ENCODE assay signal across 21 mouse cellular contexts in the genomic region with DNA sequence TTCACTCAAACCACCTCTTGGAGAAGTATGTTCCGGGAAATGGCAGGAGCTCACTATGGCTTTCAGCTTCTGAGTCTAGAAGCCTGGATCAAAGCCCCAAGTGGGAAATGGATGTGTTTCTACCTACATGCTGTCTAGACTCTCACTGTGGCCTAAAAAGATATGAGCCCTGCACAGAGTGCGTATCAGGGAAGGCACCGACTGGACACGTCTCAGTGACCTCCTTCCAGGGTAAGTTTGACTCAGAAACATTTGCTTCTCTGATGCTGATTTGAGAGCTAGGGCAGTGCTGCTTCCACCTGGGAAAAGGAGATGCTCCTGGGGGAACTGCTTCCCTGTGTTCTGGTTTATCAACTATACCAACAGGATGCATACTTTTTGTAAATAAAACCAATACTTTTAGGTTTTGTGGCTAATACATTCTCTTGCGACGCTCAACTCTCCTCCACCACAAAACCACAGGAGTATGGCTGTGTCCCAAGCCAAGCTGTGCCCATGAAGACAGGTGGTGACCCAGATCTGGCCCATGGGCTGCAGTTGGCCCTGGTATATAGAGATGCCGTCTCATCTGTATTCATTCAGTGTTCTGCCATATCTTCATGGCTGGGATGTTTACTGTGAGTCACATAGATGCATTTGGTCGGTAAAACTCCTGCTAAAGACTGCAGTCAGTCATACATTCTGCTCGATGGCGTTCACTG. TPM values are rescaled to one million over a fixed set of nuclear protein-coding genes. Genes with fewer than 3 reads are reported as not detected.
DNase-seq lines count a peak whose midpoint lies in the region; ATAC-seq lines count a peak whose summit lies in the region.
"Had no signal": no experiment of that assay in that cellular context is flagged by ENCODE, and none has a peak within 500 bp of the region (broad histone marks: within the 10 kb centered on the region; RNA-seq: fewer than 3 reads in every experiment).

No protein-coding gene starts in this region.

- H3K27ac ChIP-seq in midbrain, embryonic 11.5 days (ENCODE audit: low read depth, low read length) = no peak overlapping the region
- no peak overlapping the region for H3K27ac ChIP-seq in kidney, embryonic 16.5 days (ENCODE audit: low read length)
- H3K27ac ChIP-seq: embryonic facial prominence, embryonic 15.5 days; forebrain, embryonic 10.5 days; hindbrain, embryonic 10.5 days; left cerebral cortex, adult 2 months; midbrain, embryonic 15.5 days had no signal

- H3K9ac ChIP-seq in midbrain, embryonic 11.5 days (ENCODE audit: low read length) = no peak overlapping the region
- no peak overlapping the region for H3K9ac ChIP-seq in kidney, embryonic 16.5 days (replicated peaks; ENCODE audit: low read length)
- H3K9ac ChIP-seq: embryonic facial prominence, embryonic 15.5 days; midbrain, embryonic 15.5 days had no signal

- no peaks in the 10 kb centered on the region for H3K9me3 ChIP-seq in midbrain, embryonic 11.5 days (ENCODE audit: control insufficient read depth, low read length)
- H3K9me3 ChIP-seq in kidney, embryonic 16.5 days (ENCODE audit: low read length) = no peaks in the 10 kb centered on the region
- H3K9me3 ChIP-seq: embryonic facial prominence, embryonic 15.5 days; forebrain, embryonic 10.5 days; G1E; hindbrain, embryonic 10.5 days; midbrain, embryonic 15.5 days had no signal

- no peaks in the 10 kb centered on the region for H3K36me3 ChIP-seq in midbrain, embryonic 11.5 days (ENCODE audit: control insufficient read depth, insufficient read depth, low read length)
- 0 out of 2 replicates have a peak, but pooled peaks cover 2% of the 10 kb centered on the region for H3K36me3 ChIP-seq in kidney, embryonic 16.5 days (ENCODE audit: insufficient read depth, low read length)
- H3K36me3 ChIP-seq: midbrain, embryonic 15.5 days had no signal

- H3K4me1 ChIP-seq in midbrain, embryonic 11.5 days (ENCODE audit: control insufficient read depth, insufficient read depth, low read length) = no peaks in the 10 kb centered on the region; the same call in 1 of the 2 replicates
- no peaks in the 10 kb centered on the region for H3K4me1 ChIP-seq in kidney, embryonic 16.5 days (ENCODE audit: insufficient read depth, low read length)
- H3K4me1 ChIP-seq: embryonic facial prominence, embryonic 15.5 days; midbrain, embryonic 15.5 days had no signal

- no peaks in the 10 kb centered on the region for H3K27me3 ChIP-seq in midbrain, embryonic 11.5 days (ENCODE audit: control insufficient read depth, insufficient read depth, low read length)
- H3K27me3 ChIP-seq in kidney, embryonic 16.5 days (ENCODE audit: insufficient read depth, low read length) = no peaks in the 10 kb centered on the region
- H3K27me3 ChIP-seq: embryonic facial prominence, embryonic 15.5 days; midbrain, embryonic 15.5 days had no signal

- no peak overlapping the region for H3K4me3 ChIP-seq in midbrain, embryonic 11.5 days (ENCODE audit: low read depth, low read length)
- no peak overlapping the region for H3K4me3 ChIP-seq in kidney, embryonic 16.5 days (ENCODE audit: low read length)
- H3K4me3 ChIP-seq: embryonic facial prominence, embryonic 15.5 days; forebrain, embryonic 10.5 days; hindbrain, embryonic 10.5 days; left cerebral cortex, adult 2 months; midbrain, embryonic 15.5 days had no signal

- H3K4me2 ChIP-seq in midbrain, embryonic 11.5 days = no peak overlapping the region
- H3K4me2 ChIP-seq in kidney, embryonic 16.5 days (replicated peaks; ENCODE audit: low read depth, low read length) = no peak overlapping the region
- H3K4me2 ChIP-seq: embryonic facial prominence, embryonic 15.5 days; midbrain, embryonic 15.5 days had no signal

- DNase-seq in 416B (ENCODE audit: low read depth) = peak; percentile 66
- DNase-seq in Muller cell, postnatal 12 days (ENCODE audit: inconsistent ontology term) = peak; percentile 56
- peak; percentile 69 for DNase-seq in cerebellum, adult 8-10 months
- no peak for DNase-seq in midbrain, embryonic 11.5 days (ENCODE audit: low spot score, missing footprints)
- no peak for DNase-seq in embryo, embryonic 9.5 days (ENCODE audit: extremely low spot score)
- DNase-seq: adrenal gland, postnatal 36 days; embryo, embryonic 11 days; kidney, adult 11 months; kidney, postnatal 25 days; left cerebral cortex, postnatal 4 days; liver had no signal

- 90% methylated on average over 10 of the region's 10 CpGs for WGBS in midbrain, embryonic 11.5 days
- 90% methylated on average over 10 of the region's 10 CpGs for WGBS in kidney, embryonic 16.5 days

- peak; percentile 85 for ATAC-seq in common myeloid progenitor, adult 5-6 weeks (replicated peaks; ENCODE audit: low read depth, poor library complexity, severe bottlenecking)
- ATAC-seq in midbrain, embryonic 11.5 days (ENCODE audit: low FRiP score) = no peak
- ATAC-seq in megakaryocyte, adult 5-6 weeks (ENCODE audit: poor library complexity, severe bottlenecking) = no peak
- no peak for ATAC-seq in kidney, embryonic 16.5 days (ENCODE audit: low FRiP score, low TSS enrichment)
- ATAC-seq: lung, postnatal 0 days; midbrain, embryonic 15.5 days had no signal

RNA-seq across cellular contexts. Expression of a gene that starts 36.9 kb away (rescaled TPM):
- total RNA-seq in common myeloid progenitor, adult 5-6 weeks (2017) = 89.2 and 110 TPM in 2 replicates
- polyA plus RNA-seq in midbrain, embryonic 11.5 days (2014; fragmentation: Nextera tagmentation; extraction: Ambion mirVana) = 29.2 and 37.5 TPM in 2 replicates
- 130 and 142 TPM in 2 replicates for total RNA-seq in megakaryocyte, adult 5-6 weeks (2015)
- total RNA-seq in megakaryocyte, adult 5-6 weeks (2017) = 125 and 175 TPM in 2 replicates
- 16.3 and 17.3 TPM in 2 replicates for polyA plus RNA-seq in kidney, embryonic 16.5 days (2015; fragmentation: Nextera tagmentation; extraction: Ambion mirVana)

Comparison
In these comparisons a context has a peak if more than half of its experiments do, and no peak if none do; other contexts are left out.
1. DNase-seq: peak in 416B (single experiment), Muller cell, postnatal 12 days (single experiment) and cerebellum, adult 8-10 months (single experiment); none in midbrain, embryonic 11.5 days (single experiment) and embryo, embryonic 9.5 days (single experiment).